Mouse (Mus musculus) embryo, embryonic 9.5 days (tissue): ENCODE data around the gene Itfg1.

ENCODE experiments used
- DNase-seq: peaks from one replicate; pipeline ENCODE4 v3.0.0-alpha.2; 2017; ENCODE audit errors: extremely low spot score

Gene Itfg1

DNA sequence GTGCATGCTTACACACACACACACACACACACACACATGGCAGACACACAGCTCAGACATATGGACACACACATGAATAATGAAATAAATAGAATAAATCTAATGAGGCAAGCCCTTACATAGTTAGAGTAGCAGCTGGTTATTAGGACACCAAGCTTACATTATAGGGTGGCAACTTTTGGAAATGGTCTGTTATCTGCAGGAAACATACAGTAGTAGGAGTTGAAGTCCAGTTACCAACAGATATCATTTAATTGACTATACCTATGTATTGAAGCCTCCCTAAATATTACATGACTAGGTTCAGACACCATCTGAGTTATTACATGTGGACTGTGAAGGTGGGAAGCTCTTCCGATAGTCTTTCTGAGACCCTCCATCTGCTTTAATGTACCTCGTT, 95.7 kb downstream of the Itfg1 start:
- no peak for DNase-seq

GRCm38 (mm10) chr8:85730545-85730944, 110.2 kb downstream of the Itfg1 start:
- DNase-seq, result no peak

- DNase-seq, result no peak
Observed at GRCm38 (mm10) chr8:85717271-85717670, 123.5 kb downstream of the Itfg1 start.

GRCm38 (mm10) chr8:85716696-85717095, 124.0 kb downstream of the Itfg1 start:
- DNase-seq, result no peak

GRCm38 (mm10) chr8:85706988-85707387, 133.7 kb downstream of the Itfg1 start:
- no peak for DNase-seq

DNA sequence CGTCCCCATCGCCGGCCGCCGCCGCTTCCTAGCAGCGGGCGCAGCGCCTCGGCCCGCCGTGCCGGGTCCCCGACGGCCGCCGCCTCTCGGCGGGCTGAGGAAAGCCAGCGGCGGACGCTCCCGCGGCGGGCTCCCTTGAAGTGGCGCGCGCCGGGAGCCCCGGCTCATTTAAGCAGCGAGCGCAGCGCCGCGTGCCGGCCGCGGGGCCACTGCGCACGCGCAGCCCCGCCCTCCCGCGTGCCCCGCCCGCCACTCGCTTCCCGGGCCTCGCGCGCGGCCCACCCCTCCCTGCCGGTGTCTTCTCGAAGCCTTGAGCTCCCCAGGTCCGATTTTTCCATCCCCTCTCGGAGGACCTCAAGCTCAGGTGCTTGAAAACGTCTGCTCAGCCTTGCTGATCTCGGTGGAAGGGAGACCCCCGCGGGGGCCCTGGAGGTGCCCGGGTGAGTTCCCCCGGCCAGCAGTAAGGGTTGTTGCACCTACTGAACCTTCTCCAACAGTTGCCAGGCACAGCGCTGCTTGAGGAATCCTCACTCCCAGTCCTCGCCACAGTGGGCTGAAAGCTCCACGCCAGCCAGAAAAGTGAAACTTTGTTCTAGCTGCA, 139.9 kb downstream of the Itfg1 start, which contains the start of gene Neto2:
Gene Neto2, minus strand, starts transcription at position 174 of the 601 bp plus-strand sequence.
- DNase-seq, result peak; percentile 78

DNA sequence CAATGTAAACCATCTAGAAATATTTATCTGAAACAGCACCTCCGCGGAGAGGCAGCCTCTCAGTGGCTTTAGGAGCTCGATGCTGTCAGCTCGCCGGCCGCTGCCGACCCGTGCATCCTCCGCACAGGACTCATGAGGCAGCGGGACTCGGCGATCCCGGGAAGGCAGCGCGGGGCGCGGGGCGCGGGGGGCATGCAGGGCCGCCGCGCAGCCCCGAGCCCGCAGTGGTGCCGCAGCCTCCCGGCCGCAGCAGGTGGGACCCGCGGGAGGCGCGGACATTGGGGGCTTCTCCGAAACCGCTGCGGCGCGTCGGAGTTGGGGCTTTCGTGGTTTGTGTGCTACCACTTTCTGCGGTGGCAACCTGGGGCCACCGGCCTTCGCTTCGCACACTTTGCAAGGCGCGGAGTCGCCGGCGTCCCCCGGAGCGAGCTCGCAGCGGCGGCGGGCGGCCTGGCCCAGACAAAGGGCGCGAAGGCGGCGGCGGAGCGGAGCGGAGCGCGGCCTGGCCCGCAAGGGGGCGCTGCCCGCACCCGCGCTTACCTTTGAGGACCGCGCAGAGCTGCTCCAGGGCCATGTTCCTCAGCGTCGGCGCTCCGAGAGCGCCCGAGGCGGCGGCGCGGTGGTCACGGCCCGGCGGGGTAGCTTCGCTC, 140.5 kb downstream of the Itfg1 start:
- DNase-seq, result peak; percentile 88

DNA sequence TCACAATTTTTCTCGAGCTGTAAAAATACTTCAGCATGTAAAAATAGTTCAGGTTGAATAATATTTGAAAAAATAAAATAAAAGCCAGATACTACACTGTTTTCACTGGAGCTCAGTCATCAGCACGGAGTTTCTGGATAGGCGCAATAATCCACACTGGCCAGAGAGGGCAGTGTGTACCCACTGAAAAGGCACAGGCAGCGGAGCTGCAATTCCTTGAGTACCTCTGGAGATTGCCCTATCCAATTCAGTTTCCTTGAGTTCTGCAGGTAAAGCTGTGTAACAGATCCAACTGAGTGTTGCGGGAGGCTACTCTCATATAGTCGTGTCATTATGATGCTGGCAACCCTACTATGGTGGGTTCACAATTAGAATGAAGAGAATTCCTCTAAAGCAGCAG, 141.7 kb downstream of the Itfg1 start:
- peak; percentile 75 for DNase-seq
